Mouse (Mus musculus) liver (tissue): ENCODE data around the gene Hrh2.

ENCODE experiments used
- DNase-seq: peaks from one replicate; pipeline ENCODE4 v3.0.0-alpha.2; 2020; ENCODE audit warnings: mixed read lengths

The Hrh2 gene

GRCm38 (mm10) chr13:54277406-54277805, 85.5 kb downstream of the Hrh2 start:
- no peak for DNase-seq

DNA sequence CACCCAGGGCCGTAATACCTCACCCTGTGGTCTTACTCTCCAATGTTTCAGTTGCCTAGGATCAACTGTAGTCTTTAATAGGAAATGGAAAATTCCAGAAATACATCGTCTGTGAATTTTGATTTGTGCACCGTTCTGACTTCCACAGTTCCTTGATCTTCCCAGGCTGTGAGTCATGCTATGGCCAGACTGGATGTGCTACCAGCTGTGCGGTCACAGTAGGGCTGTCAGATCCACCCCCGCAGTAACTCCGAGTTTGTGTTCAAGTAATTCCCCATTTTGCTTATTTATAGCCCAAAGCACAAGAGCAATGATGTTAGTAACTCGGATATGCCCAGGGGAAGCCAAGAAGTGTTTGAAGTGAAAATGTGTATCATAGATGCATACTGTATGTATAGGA, 88.4 kb downstream of the Hrh2 start:
- DNase-seq = no peak

GRCm38 (mm10) chr13:54281149-54281548, 89.2 kb downstream of the Hrh2 start:
- DNase-seq = no peak

- DNase-seq = no peak
Observed at GRCm38 (mm10) chr13:54281623-54282022, 89.7 kb downstream of the Hrh2 start.

- DNase-seq = no peak
Observed at GRCm38 (mm10) chr13:54282149-54282860, 90.4 kb downstream of the Hrh2 start.

- DNase-seq = no peak
Observed at GRCm38 (mm10) chr13:54282861-54283206, 90.9 kb downstream of the Hrh2 start.
